Mouse (Mus musculus): Measurements from ENCODE around the gene Tspan5. TPM values are rescaled to one million over a fixed set of nuclear protein-coding genes. Genes with fewer than 3 reads are reported as not detected.

Gene Tspan5
- total and polyA plus RNA-seq, 3 experiments: 28.1 to 35.1 TPM; not detected in 1

DNA sequence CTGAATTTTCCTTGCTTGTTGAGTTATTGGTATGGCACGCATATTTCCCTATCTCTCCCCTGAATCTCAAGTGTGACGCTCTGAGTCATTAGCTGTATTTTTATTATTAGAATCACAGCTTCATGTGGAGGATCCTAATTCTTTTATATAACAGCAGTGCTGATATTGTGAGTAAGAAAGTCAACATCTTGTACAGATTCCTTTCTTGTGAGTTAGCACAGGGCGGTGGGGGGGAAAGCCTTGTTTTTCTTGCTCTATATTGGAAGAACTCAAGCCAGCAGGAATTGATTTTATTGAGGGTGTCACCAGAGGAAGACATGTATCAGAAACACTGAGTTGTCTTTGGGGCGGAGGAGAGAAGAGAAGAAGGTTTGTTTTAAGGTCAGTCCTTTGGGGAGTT, 3.6 kb downstream of the Tspan5 start:
- Histone ChIP-seq H3K4me1 (ENCODE audit: control insufficient read depth in 1 of 2, insufficient read depth in 2 of 2, low read length in 2 of 2) (peaks cover 42 to 75% of the 10 kb centered on the region in 2 experiments), H3K36me3 (ENCODE audit: control insufficient read depth in 1 of 2, insufficient read depth in 2 of 2, low read length in 2 of 2) (peaks cover 0 to 62% of the 10 kb centered on the region in 2 experiments; a peak in 2 of 4 replicates), H3K9ac (ENCODE audit: control insufficient read depth, low read depth, low read length, poor library complexity, severe bottlenecking) (peak overlapping the region; percentile 36; the same call in 1 of the 2 replicates), H3K79me2 (ENCODE audit: control insufficient read depth, insufficient read depth, low read length, poor library complexity) (peaks cover 57% of the 10 kb centered on the region), H3K9me3 (replicated peaks; ENCODE audit: insufficient read depth, low read length) (no peaks in the 10 kb centered on the region), H3K4me3 (ENCODE audit: control insufficient read depth in 1 of 2, insufficient read depth in 1 of 2, low read depth in 2 of 2, low read length in 2 of 2) (peak overlapping the region in 1 of 2 experiments; percentile 98; a peak in 1 of 4 replicates), H3K27ac (ENCODE audit: control insufficient read depth, low read depth, low read length) (peak overlapping the region; percentile 74), H3K27me3 (ENCODE audit: control insufficient read depth in 1 of 2, insufficient read depth in 2 of 2, low read length in 2 of 2) (no peaks in the 10 kb centered on the region)
- TF ChIP-seq USF1 (IDR thresholded peaks at IDR 0.05; ENCODE audit: low read depth, low read length) (no peak), CTCF (IDR thresholded peaks at IDR 0.05 in 2 of 3, conservative IDR thresholded peaks at IDR 0.05 in 1 of 3; ENCODE audit: control insufficient read depth in 1 of 3, insufficient read depth in 1 of 3, low read depth in 2 of 3, low read length in 3 of 3, poor library complexity in 1 of 3, severe bottlenecking in 1 of 3) (no peak), ZC3H11A (IDR thresholded peaks at IDR 0.05; ENCODE audit: low read depth, low read length) (no peak), ZKSCAN1 (IDR thresholded peaks at IDR 0.05; ENCODE audit: low read depth, low read length) (no peak), POLR2AphosphoS5 (IDR thresholded peaks at IDR 0.05; ENCODE audit: borderline replicate concordance, low read depth, low read length) (no peak), MXI1 (IDR thresholded peaks at IDR 0.05; ENCODE audit: low read depth, low read length) (no peak), ETS1 (IDR thresholded peaks at IDR 0.05; ENCODE audit: low read depth, low read length) (no peak), EP300 (IDR thresholded peaks at IDR 0.05; ENCODE audit: low read depth in 1 of 2, low read length in 2 of 2) (no peak), ELF1 (IDR thresholded peaks at IDR 0.05; ENCODE audit: low read depth, low read length) (no peak), CHD1 (IDR thresholded peaks at IDR 0.05; ENCODE audit: low read depth, low read length) (no peak), ZMIZ1 (IDR thresholded peaks at IDR 0.05; ENCODE audit: low read depth, low read length) (no peak)
- no peak for DNase-seq (ENCODE audit: low read depth, low spot score)

DNA sequence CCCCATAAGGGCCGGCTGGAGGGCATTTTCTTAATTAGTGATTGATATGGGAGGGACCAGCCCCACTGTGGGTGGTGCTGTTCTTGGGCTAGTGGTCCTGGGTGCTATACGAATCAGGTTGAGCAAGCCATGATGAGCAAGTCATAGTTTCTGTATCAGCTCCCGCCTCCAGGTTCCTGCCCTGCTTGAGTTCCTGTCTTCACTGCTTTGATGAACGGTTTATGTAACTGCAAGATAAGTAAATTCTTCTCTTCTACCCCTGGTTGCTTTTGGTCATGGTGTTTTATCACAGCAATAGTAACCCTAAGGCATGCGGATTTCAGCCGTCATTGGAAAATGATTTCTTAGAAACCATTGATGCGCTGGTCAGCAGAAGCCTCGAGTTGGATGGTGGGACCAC, 4.6 kb downstream of the Tspan5 start:
- peak; percentile 84 for DNase-seq (ENCODE audit: low read depth, low spot score)
- no peaks in the 10 kb centered on the region for H3K9me3 ChIP-seq (replicated peaks; ENCODE audit: insufficient read depth, low read length)
- no peaks in the 10 kb centered on the region for H3K27me3 ChIP-seq (ENCODE audit: control insufficient read depth in 1 of 2, insufficient read depth in 2 of 2, low read length in 2 of 2)
- peaks cover 0 to 56% of the 10 kb centered on the region in 2 experiments; a peak in 2 of 4 replicates for H3K36me3 ChIP-seq (ENCODE audit: control insufficient read depth in 1 of 2, insufficient read depth in 2 of 2, low read length in 2 of 2)
- H3K27ac ChIP-seq (ENCODE audit: control insufficient read depth, low read depth, low read length): peak overlapping the region; percentile 53
- H3K79me2 ChIP-seq (ENCODE audit: control insufficient read depth, insufficient read depth, low read length, poor library complexity): peaks cover 65% of the 10 kb centered on the region
- TF ChIP-seq GATA1 (IDR thresholded peaks at IDR 0.05; ENCODE audit: low read depth, low read length) (peak; percentile 78), EP300 (IDR thresholded peaks at IDR 0.05; ENCODE audit: low read depth in 1 of 2, low read length in 2 of 2) (peak; percentile 83 to 85), MYB (IDR thresholded peaks at IDR 0.05; ENCODE audit: low read depth, low read length) (no peak), RCOR1 (IDR thresholded peaks at IDR 0.05; ENCODE audit: low read depth, low read length) (peak; percentile 92), SIN3A (IDR thresholded peaks at IDR 0.05; ENCODE audit: low read length) (0 out of 2 replicates have a peak, but pooled peaks have one; percentile 34), RAD21 (IDR thresholded peaks at IDR 0.05; ENCODE audit: low read depth, low read length) (no peak), MAX (IDR thresholded peaks at IDR 0.05; ENCODE audit: low read length) (0 out of 2 replicates have a peak, but pooled peaks have one; percentile 26), MAFK (IDR thresholded peaks at IDR 0.05; ENCODE audit: borderline replicate concordance, low read depth, low read length) (peak; percentile 32; the same call in 1 of the 2 replicates), USF1 (IDR thresholded peaks at IDR 0.05; ENCODE audit: low read depth, low read length) (no peak), ZKSCAN1 (IDR thresholded peaks at IDR 0.05; ENCODE audit: low read depth, low read length) (no peak), TCF12 (IDR thresholded peaks at IDR 0.05; ENCODE audit: low read depth, low read length) (peak; percentile 65), TBP (IDR thresholded peaks at IDR 0.05; ENCODE audit: low read depth, low read length) (peak; percentile 69; the same call in 1 of the 2 replicates), MEF2A (IDR thresholded peaks at IDR 0.05; ENCODE audit: extremely low read depth, insufficient replicate concordance, low read depth, low read length, poor library complexity, severe bottlenecking) (no peak), TAL1 (IDR thresholded peaks at IDR 0.05; ENCODE audit: low read length) (peak; percentile 41; the same call in 1 of the 2 replicates), ZMIZ1 (IDR thresholded peaks at IDR 0.05; ENCODE audit: low read depth, low read length) (no peak), ETS1 (IDR thresholded peaks at IDR 0.05; ENCODE audit: low read depth, low read length) (peak; percentile 68)
- peaks cover 36 to 68% of the 10 kb centered on the region in 2 experiments for H3K4me1 ChIP-seq (ENCODE audit: control insufficient read depth in 1 of 2, insufficient read depth in 2 of 2, low read length in 2 of 2)
- H3K9ac ChIP-seq (ENCODE audit: control insufficient read depth, low read depth, low read length, poor library complexity, severe bottlenecking): no peak overlapping the region
- no peak overlapping the region for H3K4me3 ChIP-seq (ENCODE audit: control insufficient read depth in 1 of 2, insufficient read depth in 1 of 2, low read depth in 2 of 2, low read length in 2 of 2)

All from MEL (cell line).